Mouse (Mus musculus) spleen, adult 2 months (tissue): Measurements from ENCODE around the gene Asic1.

Experiments
- CTCF ChIP-seq: fragments of 200-500 bp; IDR thresholded peaks from 2 replicates; pipeline ENCODE4 v1.5.1; 2011; ENCODE audit warnings: mild to moderate bottlenecking, inconsistent platforms; ENCODE audit not compliant: insufficient read depth, insufficient read length, insufficient replicate concordance; ENCODE audit errors: extremely low read depth
- POLR2A ChIP-seq: fragments of 200-500 bp; IDR thresholded peaks from 2 replicates; pipeline ENCODE4 v1.6.1; 2011; ENCODE audit warnings: low read depth, low read length, inconsistent platforms

DNA sequence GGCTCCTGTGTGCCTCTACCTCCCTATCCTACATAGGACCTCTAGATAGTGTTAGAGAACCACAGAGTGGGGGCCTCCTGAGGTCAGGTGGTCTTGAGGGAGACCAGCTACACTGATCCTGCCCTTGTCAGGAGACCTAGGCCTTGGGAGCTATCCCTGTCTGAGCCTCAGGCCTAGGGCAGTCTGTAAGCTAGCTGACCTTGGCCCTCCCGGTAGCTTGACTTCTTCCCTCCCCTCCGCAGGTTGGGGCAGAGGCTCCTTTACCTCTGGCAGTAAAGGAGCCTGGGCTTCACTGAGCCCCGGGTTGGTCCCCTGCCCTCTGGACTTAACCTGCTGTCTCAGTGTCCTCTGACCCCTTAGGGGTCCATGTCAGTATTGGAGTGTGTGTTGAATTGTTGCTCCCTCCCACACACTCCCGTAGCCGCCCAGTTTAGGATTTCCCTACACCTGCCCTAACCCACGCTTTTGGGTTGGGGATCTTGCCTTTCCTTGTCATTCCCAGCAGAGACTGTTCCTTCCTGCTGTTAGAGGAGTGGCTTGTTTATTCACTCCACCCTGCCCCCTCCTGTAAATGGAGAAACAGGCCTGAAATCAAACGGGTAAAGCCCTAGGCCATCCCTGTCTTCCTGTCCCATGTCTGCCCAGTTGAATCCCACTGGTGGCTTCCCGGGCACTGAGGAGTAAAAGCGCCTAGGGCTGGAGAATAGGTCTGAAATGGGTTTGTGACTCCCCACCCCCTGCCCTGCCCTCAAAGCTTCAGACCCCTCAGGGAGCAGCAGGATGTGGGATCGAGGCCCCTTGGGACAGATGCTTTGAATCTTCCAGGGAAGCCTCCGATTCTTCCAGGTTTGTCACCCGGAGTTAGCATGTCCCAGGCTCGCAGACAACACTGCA lies 42.7 kb downstream of the Asic1 start:
- TF ChIP-seq CTCF (no peak), POLR2A (no peak)
